Mouse (Mus musculus): Measurements from ENCODE around the gene Cnr2.

DNA sequence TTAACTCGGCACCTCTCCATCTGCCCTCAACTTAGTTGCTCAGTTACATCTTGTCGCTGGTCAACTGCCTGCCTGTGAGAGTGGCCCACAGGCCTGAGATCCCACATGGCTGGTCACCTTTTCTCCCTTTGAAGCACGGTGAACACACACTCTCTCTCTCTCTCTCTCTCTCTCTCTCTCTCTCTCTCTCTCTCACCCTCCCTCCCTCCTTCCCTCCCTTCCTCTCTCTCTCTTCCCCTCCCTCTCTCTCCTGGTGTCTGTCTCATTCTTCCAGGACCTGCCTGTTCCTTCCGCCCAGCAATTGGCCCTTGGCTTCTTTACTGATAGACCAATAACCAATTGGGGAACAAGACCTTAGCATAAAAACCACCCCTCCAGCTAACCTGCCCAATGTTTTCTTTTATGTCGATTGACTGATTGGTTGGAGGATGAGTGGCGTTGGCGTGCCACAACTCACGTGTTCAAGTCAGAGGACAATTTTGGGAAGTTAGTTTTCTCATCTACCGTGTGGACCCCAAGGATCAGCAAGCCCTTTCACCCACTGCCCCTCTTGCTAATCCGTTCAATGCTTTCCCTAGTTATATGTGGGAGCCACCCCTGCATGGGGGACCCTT, 31.1 kb downstream of the Cnr2 start:
- no peak for TF ChIP-seq CTCF (IDR thresholded peaks at IDR 0.05; ENCODE audit: control insufficient read depth, insufficient read depth, insufficient read length)
- TF ChIP-seq USF1 (IDR thresholded peaks at IDR 0.05; ENCODE audit: low read depth), result no peak
- no peak for TF ChIP-seq MAX (IDR thresholded peaks at IDR 0.05)
- TF ChIP-seq MYOD1 (IDR thresholded peaks at IDR 0.05; ENCODE audit: control insufficient read depth, insufficient read length, low read depth), result no peak

All from C2C12 (cell line).